ENCODE assay signal across 8 mouse cellular contexts in genomic region chr2:51147318-51148064, GRCm38 (mm10). TPM values are rescaled to one million over a fixed set of nuclear protein-coding genes. Genes with fewer than 3 reads are reported as not detected.
DNase-seq lines count a peak whose midpoint lies in the region; ATAC-seq lines count a peak whose summit lies in the region.

No protein-coding gene starts in this region.

- peak overlapping the region; percentile 100 for H3K9ac ChIP-seq in hindbrain, embryonic 13.5 days

- H3K4me1 ChIP-seq in hindbrain, embryonic 13.5 days (replicated peaks) = peaks cover 26% of the 10 kb centered on the region

- no peaks in the 10 kb centered on the region; the same call in 1 of the 2 replicates for H3K36me3 ChIP-seq in hindbrain, embryonic 13.5 days

- ATAC-seq in hindbrain, embryonic 13.5 days (ENCODE audit: low FRiP score) = peak; percentile 64

- under 1% methylated on average over 45 of the region's 45 CpGs for WGBS in hindbrain, embryonic 13.5 days

- H3K4me2 ChIP-seq in hindbrain, embryonic 13.5 days = peak overlapping the region; percentile 65

- H3K4me3 ChIP-seq in hindbrain, embryonic 13.5 days = peak overlapping the region; percentile 96

- no peaks in the 10 kb centered on the region for H3K27me3 ChIP-seq in hindbrain, embryonic 13.5 days

- no peaks in the 10 kb centered on the region for H3K9me3 ChIP-seq in hindbrain, embryonic 13.5 days

- DNase-seq in R1 (ENCODE audit: low read depth, low spot score) = peak; percentile 74
- peak; percentile 81 to 82 for DNase-seq in cerebellum, postnatal 25 days
- peak; percentile 70 for DNase-seq in gastrocnemius, adult 18-20 months (ENCODE audit: low spot score)
- DNase-seq in left cerebral cortex, adult 11 months (ENCODE audit: low spot score) = peak; percentile 31
- DNase-seq in lung, postnatal 14 days = peak; percentile 83
- DNase-seq in ovary, postnatal 36 days (ENCODE audit: low spot score) = peak; percentile 80
- DNase-seq in urinary bladder, adult 18-20 months (ENCODE audit: low spot score in 2 of 2) = peak; percentile 75 to 91

- H3K27ac ChIP-seq in hindbrain, embryonic 13.5 days = peak overlapping the region; percentile 97

RNA-seq across cellular contexts. Expression of gene Rnd3, which starts 1.4 kb away (rescaled TPM):
- total RNA-seq in gastrocnemius, adult 18-20 months (2021) = 1 to 10 TPM; 3.7 to 6.0 TPM
- 244 and 250 TPM in 2 replicates for polyA plus RNA-seq in hindbrain, embryonic 13.5 days (2015; fragmentation: Nextera tagmentation; extraction: Ambion mirVana)

Comparison
In these comparisons a context has a peak if more than half of its experiments do, and no peak if none do; other contexts are left out.
1. Peak in every context shown above with its lines: DNase-seq, ATAC-seq, H3K4me3 ChIP-seq and H3K27ac ChIP-seq.
2. DNase-seq: peak in every context shown above with its lines; median percentile 83 in lung, postnatal 14 days; 83 in urinary bladder, adult 18-20 months; 82 in cerebellum, postnatal 25 days; 80 in ovary, postnatal 36 days; 74 in R1; 70 in gastrocnemius, adult 18-20 months; 31 in left cerebral cortex, adult 11 months.